Mouse (Mus musculus) testis, adult 2 months (tissue): ENCODE results near the gene Gm17622. TPM values are rescaled to one million over a fixed set of nuclear protein-coding genes. Genes with fewer than 3 reads are reported as not detected.

Experiments
- H3K27ac ChIP-seq: fragments of 200-500 bp; 2 replicates; pipeline ENCODE4 v1.5.1; 2012; ENCODE audit warnings: low read depth, low read length; ENCODE audit not compliant: control insufficient read depth, insufficient read depth
- H3K27me3 ChIP-seq: fragments of 200-500 bp; 2 replicates; pipeline ENCODE4 v1.6.1; 2012; ENCODE audit warnings: mild to moderate bottlenecking, low read length, moderate library complexity; ENCODE audit not compliant: control insufficient read depth, insufficient read depth
- H3K36me3 ChIP-seq: fragments of 200-500 bp; 2 replicates; pipeline ENCODE4 v1.6.1; 2012; ENCODE audit warnings: mild to moderate bottlenecking, low read length; ENCODE audit not compliant: control insufficient read depth, insufficient read depth
- H3K4me1 ChIP-seq: fragments of 200-500 bp; 2 replicates; pipeline ENCODE4 v1.6.1; 2012; ENCODE audit warnings: low read length; ENCODE audit not compliant: control insufficient read depth, insufficient read depth
- H3K4me3 ChIP-seq: fragments of 200-500 bp; 2 replicates; pipeline ENCODE4 v1.5.1; 2012; ENCODE audit warnings: low read depth, mild to moderate bottlenecking, low read length, moderate library complexity, mixed read lengths; ENCODE audit not compliant: control insufficient read depth
- CTCF ChIP-seq: fragments of 200-500 bp; IDR thresholded peaks from 2 replicates; pipeline ENCODE4 v1.5.1; 2012; ENCODE audit warnings: low read depth, mild to moderate bottlenecking, inconsistent platforms, low read length, moderate library complexity; ENCODE audit not compliant: control insufficient read depth, insufficient read depth, insufficient replicate concordance
- POLR2A ChIP-seq: fragments of 200-500 bp; IDR thresholded peaks from 2 replicates; pipeline ENCODE4 v1.6.1; 2012; ENCODE audit warnings: low read depth, mild to moderate bottlenecking, inconsistent platforms, low read length, moderate library complexity; ENCODE audit not compliant: control insufficient read depth
- polyA plus RNA-seq: library from polyadenylated mRNA; depleted of rRNA; stranded (reverse); fragments of >200 nt; gene quantifications from 2 replicates; pipeline ENCODE4 v1.2.3, GENCODE M21; 2012

The Gm17622 gene
- polyA plus RNA-seq, 1 experiment, result not detected

- no peaks in the 10 kb centered on the region for H3K27me3 ChIP-seq
- TF ChIP-seq POLR2A (no peak), CTCF (no peak)
- H3K36me3 ChIP-seq, result no peaks in the 10 kb centered on the region
- H3K4me1 ChIP-seq, result no peaks in the 10 kb centered on the region
- H3K27ac ChIP-seq, result 0 out of 2 replicates have a peak overlapping the region, but pooled peaks have one; percentile 17
- no peak overlapping the region for H3K4me3 ChIP-seq
Measured at GRCm38 (mm10) chr13:96477226-96477625, 13.3 kb upstream of the Gm17622 start.

- H3K27me3 ChIP-seq, result no peaks in the 10 kb centered on the region
- H3K36me3 ChIP-seq, result no peaks in the 10 kb centered on the region
- H3K4me1 ChIP-seq, result no peaks in the 10 kb centered on the region
- H3K4me3 ChIP-seq, result no peak overlapping the region
- no peak overlapping the region for H3K27ac ChIP-seq
- TF ChIP-seq POLR2A, result no peak
- no peak for TF ChIP-seq CTCF
Measured at GRCm38 (mm10) chr13:96478991-96479390, 11.5 kb upstream of the Gm17622 start.

GRCm38 (mm10) chr13:96487230-96487629, 3.3 kb upstream of the Gm17622 start:
- no peak overlapping the region for H3K27ac ChIP-seq
- H3K27me3 ChIP-seq, result no peaks in the 10 kb centered on the region
- no peaks in the 10 kb centered on the region for H3K36me3 ChIP-seq
- no peak overlapping the region for H3K4me3 ChIP-seq
- no peak for TF ChIP-seq CTCF
- no peak for TF ChIP-seq POLR2A
- H3K4me1 ChIP-seq, result no peaks in the 10 kb centered on the region

GRCm38 (mm10) chr13:96487968-96488367, 2.6 kb upstream of the Gm17622 start:
- Histone ChIP-seq H3K27me3 (no peaks in the 10 kb centered on the region), H3K36me3 (no peaks in the 10 kb centered on the region), H3K27ac (no peak overlapping the region), H3K4me1 (no peaks in the 10 kb centered on the region), H3K4me3 (no peak overlapping the region)
- no peak for TF ChIP-seq POLR2A
- TF ChIP-seq CTCF, result no peak

- TF ChIP-seq CTCF (no peak), POLR2A (no peak)
- no peaks in the 10 kb centered on the region; the same call in 1 of the 2 replicates for H3K36me3 ChIP-seq
- H3K27me3 ChIP-seq, result no peaks in the 10 kb centered on the region
- no peaks in the 10 kb centered on the region for H3K4me1 ChIP-seq
- no peak overlapping the region for H3K27ac ChIP-seq
- H3K4me3 ChIP-seq, result no peak overlapping the region
Measured at GRCm38 (mm10) chr13:96496630-96497029, 6.1 kb downstream of the Gm17622 start.

GRCm38 (mm10) chr13:96499891-96500290, 9.4 kb downstream of the Gm17622 start:
- H3K36me3 ChIP-seq, result no peaks in the 10 kb centered on the region; the same call in 1 of the 2 replicates
- no peaks in the 10 kb centered on the region for H3K27me3 ChIP-seq
- no peaks in the 10 kb centered on the region for H3K4me1 ChIP-seq
- H3K27ac ChIP-seq, result no peak overlapping the region
- H3K4me3 ChIP-seq, result no peak overlapping the region
- TF ChIP-seq POLR2A, result no peak
- no peak for TF ChIP-seq CTCF

GRCm38 (mm10) chr13:96505661-96506060, 15.1 kb downstream of the Gm17622 start:
- Histone ChIP-seq H3K27ac (no peak overlapping the region), H3K36me3 (no peaks in the 10 kb centered on the region), H3K4me1 (no peaks in the 10 kb centered on the region), H3K27me3 (no peaks in the 10 kb centered on the region), H3K4me3 (no peak overlapping the region)
- TF ChIP-seq POLR2A (no peak), CTCF (no peak)

GRCm38 (mm10) chr13:96506313-96506712, 15.8 kb downstream of the Gm17622 start:
- H3K4me1 ChIP-seq, result no peaks in the 10 kb centered on the region
- H3K36me3 ChIP-seq, result no peaks in the 10 kb centered on the region
- H3K4me3 ChIP-seq, result no peak overlapping the region
- H3K27ac ChIP-seq, result no peak overlapping the region
- TF ChIP-seq CTCF (no peak), POLR2A (no peak)
- H3K27me3 ChIP-seq, result no peaks in the 10 kb centered on the region
